Mouse (Mus musculus) liver, embryonic 11.5 days (tissue): Measurements from ENCODE around the gene Pnmt. TPM values are rescaled to one million over a fixed set of nuclear protein-coding genes. Genes with fewer than 3 reads are reported as not detected.

ENCODE experiments used
- ATAC-seq: fragments of 200-750 bp; cut with Nextera tagmentation; replicated peaks from 2 replicates; pipeline ENCODE4 v1.8.0; 2017; ENCODE audit warnings: moderate number of reproducible peaks, mild to moderate bottlenecking, moderate TSS enrichment, moderate library complexity; ENCODE audit not compliant: low FRiP score
- DNase-seq: peaks from one replicate; pipeline ENCODE4 v3.0.0-alpha.2; 2017; ENCODE audit warnings: low spot score
- H3K27ac ChIP-seq: fragments of 300-500 bp; sonication (generic); 2 replicates; pipeline ENCODE4 v1.5.1; 2014; ENCODE audit warnings: mild to moderate bottlenecking, low read depth, low read length, control low read depth
- H3K27me3 ChIP-seq: fragments of 300-500 bp; sonication (generic); replicated peaks from 2 replicates; pipeline ENCODE4 v1.6.1; 2014; ENCODE audit warnings: low read length, mixed read lengths; ENCODE audit not compliant: control insufficient read depth, insufficient read depth
- H3K36me3 ChIP-seq: fragments of 300-500 bp; sonication (generic); 2 replicates; pipeline ENCODE4 v1.6.1; 2014; ENCODE audit warnings: mild to moderate bottlenecking, low read length, moderate library complexity, mixed read lengths; ENCODE audit not compliant: control insufficient read depth, insufficient read depth
- H3K4me1 ChIP-seq: fragments of 300-500 bp; sonication (generic); replicated peaks from 2 replicates; pipeline ENCODE4 v1.6.1; 2014; ENCODE audit warnings: low read length, mixed read lengths; ENCODE audit not compliant: control insufficient read depth, insufficient read depth
- H3K4me2 ChIP-seq: fragments of 300-500 bp; sonication (generic); 2 replicates; pipeline ENCODE4 v1.6.1; 2014; ENCODE audit warnings: mild to moderate bottlenecking, control low read depth, moderate library complexity
- H3K4me3 ChIP-seq: fragments of 300-500 bp; sonication (generic); 2 replicates; pipeline ENCODE4 v1.5.1; 2014; ENCODE audit warnings: low read depth, low read length, control low read depth
- H3K9ac ChIP-seq: fragments of 300-500 bp; sonication (generic); 2 replicates; pipeline ENCODE4 v1.6.1; 2014; ENCODE audit warnings: low read depth, low read length, control low read depth
- H3K9me3 ChIP-seq: fragments of 300-500 bp; sonication (generic); 2 replicates; pipeline ENCODE4 v1.6.1; 2016; ENCODE audit warnings: low read length, inconsistent platforms, mixed read lengths; ENCODE audit not compliant: control insufficient read depth
- WGBS: fragments of 180-500 bp; shearing (Covaris S2); extraction: QIAGEN DNeasy Blood & Tissue Kit; methylation state at CpG from one replicate; pipeline ENCODE4 v1.1.7; 2014; 5-methylcytosine and 5-hydroxymethylcytosine counted together
- polyA plus RNA-seq: library from polyadenylated mRNA; unstranded; fragments of >200 nt; fragmentation: Nextera tagmentation; extraction: Ambion mirVana; gene quantifications from 2 replicates; pipeline ENCODE4 v1.2.1, GENCODE M21; 2014

Pnmt gene
- polyA plus RNA-seq, 1 experiment from 2014 or later = 0.53 TPM

DNA sequence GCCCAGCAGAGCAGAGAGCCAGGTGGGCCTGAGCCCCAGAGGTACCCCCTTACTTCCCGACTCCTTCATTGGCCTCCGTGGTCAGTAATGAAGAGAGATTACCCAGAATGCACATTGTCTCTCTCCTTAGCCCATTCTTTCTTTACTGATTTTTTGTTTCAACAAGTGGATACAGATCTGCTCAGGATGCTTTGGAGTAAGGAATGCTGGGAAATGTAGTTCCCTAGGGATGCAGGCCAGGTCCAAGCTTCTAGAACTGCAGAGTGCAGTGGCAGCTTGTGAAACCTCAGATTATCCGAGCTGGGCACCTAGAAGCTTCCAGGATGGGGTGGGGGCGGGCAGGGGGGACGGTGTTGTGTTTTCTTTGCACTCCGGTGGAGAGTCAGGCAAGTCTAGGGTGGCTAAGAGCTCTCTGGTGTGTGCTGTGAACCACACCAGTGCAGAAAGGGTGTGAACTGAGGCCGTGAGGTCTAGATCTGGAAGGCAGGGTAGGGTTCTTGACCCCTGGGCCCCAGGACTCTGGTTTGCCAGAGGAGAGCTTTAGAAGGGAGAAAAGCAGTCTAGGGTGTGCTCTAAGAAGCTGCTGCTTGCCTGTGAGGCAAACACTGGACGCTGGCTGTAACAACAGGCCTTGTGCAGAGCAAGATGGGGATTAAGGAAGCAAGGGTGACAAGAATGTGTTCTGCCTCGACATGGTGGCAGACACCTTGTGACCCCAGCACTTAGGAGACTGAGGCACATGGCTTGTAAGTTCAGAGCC is 45.7 kb downstream of the Pnmt start:
- WGBS = 74% methylated on average over 9 of the region's 9 CpGs

DNA sequence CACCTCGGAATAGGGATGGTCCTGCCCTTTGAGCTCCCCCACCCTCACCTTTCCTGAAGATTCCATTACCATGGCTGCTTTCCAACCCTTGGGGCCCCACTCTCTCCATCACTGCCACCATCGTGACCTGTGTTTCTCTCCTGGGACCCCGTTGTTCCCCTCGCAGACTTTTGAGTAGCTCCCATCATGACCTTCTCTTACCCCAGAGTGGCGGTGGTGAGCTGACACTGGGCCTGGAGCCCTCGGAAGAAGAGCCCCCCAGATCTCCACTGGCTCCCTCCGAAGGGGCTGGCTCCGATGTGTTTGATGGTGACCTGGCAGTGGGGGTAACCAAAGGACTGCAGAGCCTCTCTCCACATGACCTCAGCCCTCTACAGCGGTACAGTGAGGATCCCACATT is 49.5 kb downstream of the Pnmt start:
- peaks cover 2% of the 10 kb centered on the region for H3K36me3 ChIP-seq
- H3K4me3 ChIP-seq = no peak overlapping the region
- H3K9ac ChIP-seq = no peak overlapping the region
- H3K27ac ChIP-seq = no peak overlapping the region
- H3K4me2 ChIP-seq = no peak overlapping the region
- H3K9me3 ChIP-seq = no peaks in the 10 kb centered on the region
- no peak for ATAC-seq
- 85% methylated on average over 9 of the region's 9 CpGs for WGBS
- peaks cover 4% of the 10 kb centered on the region; the same call in 1 of the 2 replicates for H3K4me1 ChIP-seq
- no peak for DNase-seq
- no peaks in the 10 kb centered on the region for H3K27me3 ChIP-seq

More for the DNA sequence above, 45.7 kb downstream of the Pnmt start:
- Histone ChIP-seq H3K27me3 (no peaks in the 10 kb centered on the region), H3K9ac (no peak overlapping the region), H3K36me3 (peaks cover 2% of the 10 kb centered on the region), H3K4me1 (no peaks in the 10 kb centered on the region), H3K4me2 (no peak overlapping the region), H3K4me3 (no peak overlapping the region), H3K9me3 (no peaks in the 10 kb centered on the region), H3K27ac (no peak overlapping the region)
- DNase-seq = no peak
- ATAC-seq = no peak

DNA sequence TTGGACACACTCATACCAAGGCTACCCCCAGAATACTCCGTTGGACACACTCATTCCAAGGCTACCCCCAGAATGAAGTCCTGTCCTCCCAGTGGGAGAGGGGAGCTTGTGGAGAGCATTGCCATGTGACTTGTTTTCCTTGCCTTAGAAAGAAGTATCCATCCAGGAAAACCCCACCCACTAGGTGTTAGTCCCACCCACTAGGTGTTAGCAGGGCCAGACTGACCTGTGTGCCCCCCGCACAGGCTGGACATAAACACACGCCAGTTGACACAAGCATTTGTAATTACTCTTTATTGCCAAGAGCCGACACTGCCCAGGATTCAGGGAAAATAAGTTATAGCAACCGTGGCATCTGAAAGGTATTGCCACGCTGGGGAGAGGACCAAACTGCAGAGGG is 51.2 kb downstream of the Pnmt start:
- Histone ChIP-seq H3K9ac (no peak overlapping the region), H3K36me3 (peaks cover 2% of the 10 kb centered on the region), H3K27me3 (no peaks in the 10 kb centered on the region), H3K4me1 (peaks cover 4% of the 10 kb centered on the region; the same call in 1 of the 2 replicates), H3K4me3 (no peak overlapping the region; the same call in 1 of the 2 replicates), H3K9me3 (no peaks in the 10 kb centered on the region), H3K27ac (no peak overlapping the region), H3K4me2 (no peak overlapping the region; the same call in 1 of the 2 replicates)
- WGBS = 83% methylated on average over 6 of the region's 6 CpGs
- ATAC-seq (no peak), DNase-seq (no peak)

Other genes starting within 250 kb of the Pnmt start
- gene Fbxl20, start 236.0 kb upstream of the Pnmt start, polyA plus RNA-seq = 10.8 and 13.8 TPM in 2 replicates
- 61.1 and 61.4 TPM in 2 replicates for gene Med1, start 193.2 kb upstream of the Pnmt start, polyA plus RNA-seq
- 9.8 and 13.5 TPM in 2 replicates for gene Cdk12, start 183.4 kb upstream of the Pnmt start, polyA plus RNA-seq
- 0.10 and 0.18 TPM in 2 replicates for gene Neurod2, start 56.8 kb upstream of the Pnmt start, polyA plus RNA-seq
- 0.38 TPM in 1 of 2 replicates, not detected in the other for gene Ppp1r1b, start 38.0 kb upstream of the Pnmt start, polyA plus RNA-seq
- 25.3 and 28.9 TPM in 2 replicates for gene Stard3, start 28.1 kb upstream of the Pnmt start, polyA plus RNA-seq
- gene Tcap, start 2.6 kb upstream of the Pnmt start, polyA plus RNA-seq = 0.65 and 0.89 TPM in 2 replicates
- gene Pgap3, start 14.0 kb downstream of the Pnmt start, polyA plus RNA-seq = 6.4 and 8.5 TPM in 2 replicates
- gene Erbb2, start 26.0 kb downstream of the Pnmt start, polyA plus RNA-seq = 12.4 and 13.5 TPM in 2 replicates
- 99.4 and 100 TPM in 2 replicates for gene Mien1, start 52.5 kb downstream of the Pnmt start, polyA plus RNA-seq
- gene Grb7, start 59.9 kb downstream of the Pnmt start, polyA plus RNA-seq = 33.2 and 34.1 TPM in 2 replicates
- 0.04 and 0.32 TPM in 2 replicates for gene Ikzf3, start 159.6 kb downstream of the Pnmt start, polyA plus RNA-seq
- gene Zpbp2, start 164.6 kb downstream of the Pnmt start, polyA plus RNA-seq = 0.40 and 0.42 TPM in 2 replicates
- gene Ormdl3, start 200.9 kb downstream of the Pnmt start, polyA plus RNA-seq = 10.9 and 11.7 TPM in 2 replicates
- gene Lrrc3c, start 211.8 kb downstream of the Pnmt start, polyA plus RNA-seq = not detected in 2 replicates
- gene Gm12355, start 239.2 kb downstream of the Pnmt start, polyA plus RNA-seq = 0.44 and 0.95 TPM in 2 replicates
- not detected in 2 replicates for gene Gsdma3, start 239.9 kb downstream of the Pnmt start, polyA plus RNA-seq